Mouse (Mus musculus) testis, adult 2 months (tissue): Measurements from ENCODE around the gene Lrrc36. TPM values are rescaled to one million over a fixed set of nuclear protein-coding genes. Genes with fewer than 3 reads are reported as not detected.
A peak's percentile ranks its signal among the peaks of the same experiment; 100 is the strongest.

Experiments
- H3K27ac ChIP-seq: fragments of 200-500 bp; 2 replicates; pipeline ENCODE4 v1.5.1; 2012; ENCODE audit warnings: low read depth, low read length; ENCODE audit not compliant: control insufficient read depth, insufficient read depth
- H3K27me3 ChIP-seq: fragments of 200-500 bp; 2 replicates; pipeline ENCODE4 v1.6.1; 2012; ENCODE audit warnings: mild to moderate bottlenecking, low read length, moderate library complexity; ENCODE audit not compliant: control insufficient read depth, insufficient read depth
- H3K36me3 ChIP-seq: fragments of 200-500 bp; 2 replicates; pipeline ENCODE4 v1.6.1; 2012; ENCODE audit warnings: mild to moderate bottlenecking, low read length; ENCODE audit not compliant: control insufficient read depth, insufficient read depth
- H3K4me1 ChIP-seq: fragments of 200-500 bp; 2 replicates; pipeline ENCODE4 v1.6.1; 2012; ENCODE audit warnings: low read length; ENCODE audit not compliant: control insufficient read depth, insufficient read depth
- H3K4me3 ChIP-seq: fragments of 200-500 bp; 2 replicates; pipeline ENCODE4 v1.5.1; 2012; ENCODE audit warnings: low read depth, mild to moderate bottlenecking, low read length, moderate library complexity, mixed read lengths; ENCODE audit not compliant: control insufficient read depth
- CTCF ChIP-seq: fragments of 200-500 bp; IDR thresholded peaks from 2 replicates; pipeline ENCODE4 v1.5.1; 2012; ENCODE audit warnings: low read depth, mild to moderate bottlenecking, inconsistent platforms, low read length, moderate library complexity; ENCODE audit not compliant: control insufficient read depth, insufficient read depth, insufficient replicate concordance
- POLR2A ChIP-seq: fragments of 200-500 bp; IDR thresholded peaks from 2 replicates; pipeline ENCODE4 v1.6.1; 2012; ENCODE audit warnings: low read depth, mild to moderate bottlenecking, inconsistent platforms, low read length, moderate library complexity; ENCODE audit not compliant: control insufficient read depth
- polyA plus RNA-seq: library from polyadenylated mRNA; depleted of rRNA; stranded (reverse); fragments of >200 nt; gene quantifications from 2 replicates; pipeline ENCODE4 v1.2.3, GENCODE M21; 2012; rRNA removed

The Lrrc36 gene
- polyA plus RNA-seq, 1 experiment, result 75.6 TPM

GRCm38 (mm10) chr8:105499787-105500186 lies 86.4 kb downstream of the Lrrc36 start:
- no peak overlapping the region for H3K4me3 ChIP-seq
- TF ChIP-seq POLR2A (no peak), CTCF (no peak)
- H3K4me1 ChIP-seq, result peaks cover 5% of the 10 kb centered on the region
- no peak overlapping the region for H3K27ac ChIP-seq
- H3K27me3 ChIP-seq, result no peaks in the 10 kb centered on the region
- no peaks in the 10 kb centered on the region for H3K36me3 ChIP-seq

- Histone ChIP-seq H3K27ac (no peak overlapping the region), H3K4me3 (no peak overlapping the region), H3K36me3 (no peaks in the 10 kb centered on the region), H3K27me3 (no peaks in the 10 kb centered on the region), H3K4me1 (peaks cover 1% of the 10 kb centered on the region; the same call in 1 of the 2 replicates)
- no peak for TF ChIP-seq POLR2A
- no peak for TF ChIP-seq CTCF
Observed at GRCm38 (mm10) chr8:105504617-105505016, 91.2 kb downstream of the Lrrc36 start.

GRCm38 (mm10) chr8:105506977-105507376 lies 93.6 kb downstream of the Lrrc36 start:
- Histone ChIP-seq H3K27ac (no peak overlapping the region), H3K4me3 (no peak overlapping the region), H3K4me1 (peaks cover 2% of the 10 kb centered on the region; the same call in 1 of the 2 replicates), H3K27me3 (no peaks in the 10 kb centered on the region), H3K36me3 (no peaks in the 10 kb centered on the region)
- no peak for TF ChIP-seq CTCF
- no peak for TF ChIP-seq POLR2A

GRCm38 (mm10) chr8:105508758-105509157 lies 95.4 kb downstream of the Lrrc36 start:
- TF ChIP-seq POLR2A, result no peak
- TF ChIP-seq CTCF, result no peak
- peak overlapping the region; percentile 59 for H3K27ac ChIP-seq
- H3K4me1 ChIP-seq, result peaks cover 2% of the 10 kb centered on the region; the same call in 1 of the 2 replicates
- no peaks in the 10 kb centered on the region for H3K36me3 ChIP-seq
- H3K4me3 ChIP-seq, result no peak overlapping the region
- no peaks in the 10 kb centered on the region for H3K27me3 ChIP-seq

GRCm38 (mm10) chr8:105509997-105510735 lies 96.8 kb downstream of the Lrrc36 start:
- Histone ChIP-seq H3K4me3 (no peak overlapping the region), H3K27ac (peak overlapping the region; percentile 43; the same call in 1 of the 2 replicates)
- TF ChIP-seq CTCF (no peak), POLR2A (no peak)

More at GRCm38 (mm10) chr8:105509997-105510735, 96.8 kb downstream of the Lrrc36 start:
- peaks cover 2% of the 10 kb centered on the region; the same call in 1 of the 2 replicates for H3K4me1 ChIP-seq
- H3K36me3 ChIP-seq, result no peaks in the 10 kb centered on the region
- H3K27me3 ChIP-seq, result no peaks in the 10 kb centered on the region

Other genes starting within 250 kb of the Lrrc36 start
- 7.0 and 7.7 TPM in 2 replicates for gene Cbfb, start 242.9 kb upstream of the Lrrc36 start, polyA plus RNA-seq
- 6.4 and 7.8 TPM in 2 replicates for gene D230025D16Rik, start 188.4 kb upstream of the Lrrc36 start, polyA plus RNA-seq
- 6.8 and 7.0 TPM in 2 replicates for gene B3gnt9, start 158.4 kb upstream of the Lrrc36 start, polyA plus RNA-seq
- gene Tradd, start 149.0 kb upstream of the Lrrc36 start, polyA plus RNA-seq, result 2.4 TPM in 2 replicates
- 0.51 and 0.55 TPM in 2 replicates for gene Fbxl8, start 148.9 kb upstream of the Lrrc36 start, polyA plus RNA-seq
- gene Hsf4, start 143.8 kb upstream of the Lrrc36 start, polyA plus RNA-seq, result 0.09 and 0.20 TPM in 2 replicates
- 0.09 and 0.11 TPM in 2 replicates for gene Nol3, start 137.4 kb upstream of the Lrrc36 start, polyA plus RNA-seq
- gene 4931428F04Rik, start 123.7 kb upstream of the Lrrc36 start, polyA plus RNA-seq, result 78.2 and 90.9 TPM in 2 replicates
- 28.2 and 28.5 TPM in 2 replicates for gene Exoc3l, start 117.5 kb upstream of the Lrrc36 start, polyA plus RNA-seq
- gene E2f4, start 115.9 kb upstream of the Lrrc36 start, polyA plus RNA-seq, result 64.1 and 67.7 TPM in 2 replicates
- gene Elmo3, start 108.0 kb upstream of the Lrrc36 start, polyA plus RNA-seq, result 3.5 and 5.0 TPM in 2 replicates
- gene Lrrc29, start 87.3 kb upstream of the Lrrc36 start, polyA plus RNA-seq, result 117 and 127 TPM in 2 replicates
- 31.4 and 32.4 TPM in 2 replicates for gene Tmem208, start 87.2 kb upstream of the Lrrc36 start, polyA plus RNA-seq
- 17.9 TPM in 2 replicates for gene Fhod1, start 65.6 kb upstream of the Lrrc36 start, polyA plus RNA-seq
- gene Slc9a5, start 64.7 kb upstream of the Lrrc36 start, polyA plus RNA-seq, result 33.5 and 35.4 TPM in 2 replicates
- gene Plekhg4, start 40.3 kb upstream of the Lrrc36 start, polyA plus RNA-seq, result 23.0 and 24.2 TPM in 2 replicates
- 174 and 187 TPM in 2 replicates for gene Kctd19, start 69 bp upstream of the Lrrc36 start, polyA plus RNA-seq
- gene Tppp3, start 58.0 kb downstream of the Lrrc36 start, polyA plus RNA-seq, result 21.5 and 23.4 TPM in 2 replicates
- gene Zdhhc1, start 83.3 kb downstream of the Lrrc36 start, polyA plus RNA-seq, result 45.4 and 50.1 TPM in 2 replicates
- 0.19 and 0.41 TPM in 2 replicates for gene Hsd11b2, start 105.2 kb downstream of the Lrrc36 start, polyA plus RNA-seq
- 43.8 and 47.4 TPM in 2 replicates for gene Atp6v0d1, start 152.5 kb downstream of the Lrrc36 start, polyA plus RNA-seq
- gene Ripor1, start 191.7 kb downstream of the Lrrc36 start, polyA plus RNA-seq, result 5.4 and 6.3 TPM in 2 replicates
- 6.8 and 7.2 TPM in 2 replicates for gene Ctcf, start 223.0 kb downstream of the Lrrc36 start, polyA plus RNA-seq
- not detected in 2 replicates for gene Agrp, start 223.8 kb downstream of the Lrrc36 start, polyA plus RNA-seq